In genomic region chr9:13848481-13849480, GRCm38 (mm10) we compare ENCODE assay signal across 9 mouse cellular contexts. TPM values are rescaled to one million over a fixed set of nuclear protein-coding genes. Genes with fewer than 3 reads are reported as not detected.
DNase-seq lines count a peak whose midpoint lies in the region; ATAC-seq lines count a peak whose summit lies in the region.
"Had no signal": no experiment of that assay in that cellular context is flagged by ENCODE, and none has a peak within 500 bp of the region (broad histone marks: within the 10 kb centered on the region; RNA-seq: fewer than 3 reads in every experiment).

No protein-coding gene starts in this region.

- no peaks in the 10 kb centered on the region for H3K4me1 ChIP-seq in midbrain, embryonic 15.5 days
- H3K4me1 ChIP-seq: liver, embryonic 15.5 days had no signal

- peak; percentile 89 for ATAC-seq in midbrain, embryonic 15.5 days (replicated peaks)

- H3K36me3 ChIP-seq in midbrain, embryonic 15.5 days (replicated peaks), result peaks cover 5% of the 10 kb centered on the region; the same call in 1 of the 2 replicates

- H3K4me2 ChIP-seq in midbrain, embryonic 15.5 days, result no peak overlapping the region
- H3K4me2 ChIP-seq: liver, embryonic 15.5 days had no signal

- H3K4me3 ChIP-seq in midbrain, embryonic 15.5 days, result no peak overlapping the region
- H3K4me3 ChIP-seq: liver, embryonic 15.5 days had no signal

- H3K27ac ChIP-seq in midbrain, embryonic 15.5 days, result no peak overlapping the region
- H3K27ac ChIP-seq: liver, embryonic 15.5 days had no signal

- peak; percentile 27 for DNase-seq in gastrocnemius, adult 18-20 months (ENCODE audit: low spot score)
- DNase-seq in gastrocnemius, postnatal 4 days (ENCODE audit: low spot score in 2 of 2), result no peak
- peak; percentile 64 for DNase-seq in A20 (ENCODE audit: low read depth, low spot score)
- peak; percentile 54 for DNase-seq in adrenal gland, postnatal 14 days
- peak; percentile 19 to 28 for DNase-seq in frontal cortex, postnatal 10 days (ENCODE audit: low spot score in 2 of 2)
- DNase-seq in layer of hippocampus, adult 9-11 months, result peak; percentile 24
- DNase-seq in testis, postnatal 14 days (ENCODE audit: low spot score), result no peak

- no peak overlapping the region for H3K9ac ChIP-seq in midbrain, embryonic 15.5 days
- H3K9ac ChIP-seq: liver, embryonic 15.5 days had no signal

- 85% methylated on average over 10 of the region's 10 CpGs for whole genome bisulfite sequencing in midbrain, embryonic 15.5 days

- no peaks in the 10 kb centered on the region for H3K27me3 ChIP-seq in midbrain, embryonic 15.5 days (replicated peaks)
- H3K27me3 ChIP-seq: liver, embryonic 15.5 days had no signal

- H3K9me3 ChIP-seq in midbrain, embryonic 15.5 days, result no peaks in the 10 kb centered on the region
- H3K9me3 ChIP-seq: liver, embryonic 15.5 days had no signal

RNA-seq across cellular contexts. Expression of gene Fam76b, which starts 21.3 kb away (rescaled TPM):
- total RNA-seq in gastrocnemius, adult 18-20 months (2021), result 1 to 10 TPM; 3.6 to 4.1 TPM
- total RNA-seq in gastrocnemius, postnatal 4 days (2021), result 10 to 100 TPM; 19.0 to 22.9 TPM
- 22.4 and 27.2 TPM in 2 replicates for total RNA-seq in adrenal gland, postnatal 14 days (2021)
- polyA plus RNA-seq in midbrain, embryonic 15.5 days (2015; fragmentation: Nextera tagmentation; extraction: Ambion mirVana), result 21.2 and 21.7 TPM in 2 replicates

RNA-seq across cellular contexts. Expression of gene Cep57, which starts 21.9 kb away (rescaled TPM):
- total RNA-seq in gastrocnemius, adult 18-20 months (2021), result 1 to 10 TPM; 4.4 to 4.9 TPM
- total RNA-seq in gastrocnemius, postnatal 4 days (2021), result 10 to 100 TPM; 16.1 to 19.4 TPM
- total RNA-seq in adrenal gland, postnatal 14 days (2021), result 19.5 and 20.8 TPM in 2 replicates
- 34.1 and 36.5 TPM in 2 replicates for polyA plus RNA-seq in midbrain, embryonic 15.5 days (2015; fragmentation: Nextera tagmentation; extraction: Ambion mirVana)

Comparison
In these comparisons a context has a peak if more than half of its experiments do, and no peak if none do; other contexts are left out.
1. DNase-seq: peak in gastrocnemius, adult 18-20 months (single experiment), A20 (single experiment), adrenal gland, postnatal 14 days (single experiment), frontal cortex, postnatal 10 days (2 of 2) and layer of hippocampus, adult 9-11 months (single experiment); none in gastrocnemius, postnatal 4 days (0 of 2) and testis, postnatal 14 days (single experiment).